Mouse (Mus musculus): ENCODE data around the gene Scaf8. TPM values are rescaled to one million over a fixed set of nuclear protein-coding genes. Genes with fewer than 3 reads are reported as not detected.
A peak's percentile ranks its signal among the peaks of the same experiment; 100 is the strongest.

Gene Scaf8
- polyA plus RNA-seq, 1 experiment from 2014 or later: 28.3 TPM

DNA sequence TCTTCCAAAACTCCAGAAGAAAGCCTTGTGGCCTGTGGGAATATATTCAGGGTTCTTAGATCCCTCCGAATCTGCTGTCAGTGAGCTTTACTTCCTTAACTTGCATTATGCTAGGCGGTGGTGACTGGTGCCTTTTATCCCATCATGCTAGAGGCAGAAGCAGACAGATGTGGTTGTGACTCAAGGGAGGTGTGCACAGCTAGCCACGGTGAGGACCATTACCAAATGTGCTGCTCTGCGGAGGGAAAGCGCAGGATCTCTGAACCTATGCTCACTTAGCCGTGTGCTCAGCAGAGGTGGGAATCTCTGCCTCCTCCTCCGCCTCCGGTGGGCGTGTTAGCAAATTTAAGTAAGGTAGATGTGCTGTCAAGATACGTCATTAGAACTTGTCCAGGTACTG lies 98.1 kb downstream of the Scaf8 start:
- H3K9ac ChIP-seq: no peak overlapping the region
- H3K36me3 ChIP-seq: peaks cover 33% of the 10 kb centered on the region
- H3K4me1 ChIP-seq: peaks cover 1% of the 10 kb centered on the region; the same call in 1 of the 2 replicates
- H3K4me3 ChIP-seq: no peak overlapping the region
- H3K9me3 ChIP-seq: no peaks in the 10 kb centered on the region
- no peak overlapping the region for H3K27ac ChIP-seq
- no peak for ATAC-seq (ENCODE audit: insufficient number of reproducible peaks, insufficient read depth, low FRiP score, low TSS enrichment)
- no peak overlapping the region for H3K4me2 ChIP-seq (replicated peaks)
- H3K27me3 ChIP-seq: no peaks in the 10 kb centered on the region
- 92% methylated on average over 10 of the region's 10 CpGs for WGBS

DNA sequence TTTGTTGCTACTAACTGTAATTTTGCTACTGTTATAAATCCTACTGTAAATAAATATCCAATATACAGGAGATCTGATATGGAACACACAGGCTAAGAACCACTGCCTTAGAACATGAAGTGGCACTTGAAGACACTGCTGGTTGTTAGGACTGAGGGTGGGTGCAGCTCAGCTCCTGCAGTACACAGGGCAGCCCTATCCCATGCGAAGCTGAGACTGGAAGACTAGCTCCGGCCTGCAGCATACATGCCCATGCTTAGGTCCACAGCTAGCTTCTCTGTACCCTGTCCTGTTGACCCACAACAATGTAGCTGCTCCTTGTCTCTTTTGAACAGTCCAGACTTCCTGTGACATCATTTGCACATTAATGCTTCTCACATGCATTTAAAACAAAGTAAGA lies 100.1 kb downstream of the Scaf8 start:
- no peaks in the 10 kb centered on the region for H3K27me3 ChIP-seq
- 98% methylated on average over 2 of the region's 2 CpGs for WGBS
- no peak overlapping the region for H3K4me2 ChIP-seq (replicated peaks)
- H3K4me3 ChIP-seq: no peak overlapping the region
- ATAC-seq (ENCODE audit: insufficient number of reproducible peaks, insufficient read depth, low FRiP score, low TSS enrichment): no peak
- H3K27ac ChIP-seq: no peak overlapping the region
- peaks cover 33% of the 10 kb centered on the region for H3K36me3 ChIP-seq
- H3K9me3 ChIP-seq: no peaks in the 10 kb centered on the region
- no peak overlapping the region for H3K9ac ChIP-seq
- H3K4me1 ChIP-seq: no peaks in the 10 kb centered on the region

DNA sequence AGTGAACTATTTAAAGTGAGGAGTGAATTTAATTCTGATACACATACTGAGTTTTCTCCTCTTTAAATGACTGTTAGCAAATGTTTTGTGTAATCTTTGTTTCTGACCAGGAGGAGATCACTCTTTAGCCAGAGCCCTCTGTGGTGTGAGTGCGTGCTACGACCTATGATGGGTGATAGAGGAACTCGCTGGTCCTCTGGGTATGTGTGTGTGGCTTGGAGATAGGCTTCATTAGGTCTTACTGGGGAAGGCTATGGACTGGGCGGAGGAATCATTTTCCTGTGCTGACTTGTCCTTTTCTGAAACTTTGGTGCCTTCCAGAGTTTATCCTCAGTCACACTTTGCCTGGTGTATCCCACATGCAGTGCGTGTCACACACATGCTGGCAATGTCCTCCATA lies 102.3 kb downstream of the Scaf8 start:
- Histone ChIP-seq H3K4me3 (no peak overlapping the region), H3K9me3 (no peaks in the 10 kb centered on the region), H3K27ac (no peak overlapping the region), H3K9ac (no peak overlapping the region), H3K27me3 (no peaks in the 10 kb centered on the region), H3K4me2 (replicated peaks) (no peak overlapping the region), H3K4me1 (no peaks in the 10 kb centered on the region), H3K36me3 (peaks cover 33% of the 10 kb centered on the region)
- ATAC-seq (ENCODE audit: insufficient number of reproducible peaks, insufficient read depth, low FRiP score, low TSS enrichment): no peak
- WGBS: 92% methylated on average over 5 of the region's 5 CpGs

GRCm38 (mm10) chr17:3218364-3218763 lies 103.6 kb downstream of the Scaf8 start:
- H3K9me3 ChIP-seq: no peaks in the 10 kb centered on the region
- H3K4me2 ChIP-seq (replicated peaks): no peak overlapping the region
- H3K27me3 ChIP-seq: no peaks in the 10 kb centered on the region
- peaks cover 21% of the 10 kb centered on the region for H3K36me3 ChIP-seq
- no peak for ATAC-seq (ENCODE audit: insufficient number of reproducible peaks, insufficient read depth, low FRiP score, low TSS enrichment)
- H3K9ac ChIP-seq: no peak overlapping the region
- H3K4me1 ChIP-seq: no peaks in the 10 kb centered on the region
- no peak overlapping the region for H3K4me3 ChIP-seq
- WGBS: 90% methylated on average over 7 of the region's 7 CpGs
- no peak overlapping the region for H3K27ac ChIP-seq

- Histone ChIP-seq H3K4me3 (no peak overlapping the region), H3K36me3 (peaks cover 16% of the 10 kb centered on the region), H3K4me1 (no peaks in the 10 kb centered on the region), H3K9me3 (no peaks in the 10 kb centered on the region), H3K27ac (no peak overlapping the region), H3K27me3 (no peaks in the 10 kb centered on the region), H3K9ac (no peak overlapping the region), H3K4me2 (replicated peaks) (no peak overlapping the region)
- WGBS: 78% methylated on average over 5 of the region's 5 CpGs
- ATAC-seq (ENCODE audit: insufficient number of reproducible peaks, insufficient read depth, low FRiP score, low TSS enrichment): no peak
These were observed 104.1 kb downstream of the Scaf8 start for GRCm38 (mm10) chr17:3218916-3219315.

- H3K9me3 ChIP-seq: no peaks in the 10 kb centered on the region
- H3K9ac ChIP-seq: no peak overlapping the region
- no peak overlapping the region for H3K4me3 ChIP-seq
- no peak; the same call in 1 of the 2 replicates for ATAC-seq (ENCODE audit: insufficient number of reproducible peaks, insufficient read depth, low FRiP score, low TSS enrichment)
- H3K36me3 ChIP-seq: peaks cover 8% of the 10 kb centered on the region
- WGBS: 67% methylated on average over 11 of the region's 11 CpGs
- no peak overlapping the region for H3K4me2 ChIP-seq (replicated peaks)
- H3K4me1 ChIP-seq: no peaks in the 10 kb centered on the region
- no peaks in the 10 kb centered on the region for H3K27me3 ChIP-seq
- no peak overlapping the region for H3K27ac ChIP-seq
These were observed 105.4 kb downstream of the Scaf8 start for GRCm38 (mm10) chr17:3220201-3220600.

DNA sequence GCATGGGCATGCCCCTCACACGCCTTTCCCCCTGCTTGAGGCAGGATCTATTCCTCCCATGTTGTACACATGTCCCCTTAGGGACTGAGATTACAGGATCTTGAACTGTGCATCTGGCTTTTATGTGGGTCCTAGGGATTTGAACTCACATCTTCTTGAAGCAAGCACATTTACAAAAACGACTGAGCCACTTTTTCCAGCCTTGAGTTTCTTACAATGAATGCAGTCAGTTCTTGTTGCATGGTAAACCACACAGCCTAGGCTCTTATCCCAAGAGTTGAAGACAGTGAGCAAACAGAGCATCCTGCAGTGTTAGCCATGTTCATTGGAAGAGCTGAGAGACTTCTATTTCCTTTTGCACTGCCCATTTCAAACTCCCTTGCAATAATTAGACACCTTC lies 108.3 kb downstream of the Scaf8 start:
- no peak for ATAC-seq (ENCODE audit: insufficient number of reproducible peaks, insufficient read depth, low FRiP score, low TSS enrichment)
- 60% methylated on average over 2 of the region's 2 CpGs for WGBS
- H3K36me3 ChIP-seq: no peaks in the 10 kb centered on the region
- no peak overlapping the region for H3K9ac ChIP-seq
- no peaks in the 10 kb centered on the region for H3K27me3 ChIP-seq
- no peaks in the 10 kb centered on the region for H3K4me1 ChIP-seq
- no peak overlapping the region for H3K4me3 ChIP-seq
- no peak overlapping the region for H3K27ac ChIP-seq
- no peaks in the 10 kb centered on the region for H3K9me3 ChIP-seq
- H3K4me2 ChIP-seq (replicated peaks): no peak overlapping the region

DNA sequence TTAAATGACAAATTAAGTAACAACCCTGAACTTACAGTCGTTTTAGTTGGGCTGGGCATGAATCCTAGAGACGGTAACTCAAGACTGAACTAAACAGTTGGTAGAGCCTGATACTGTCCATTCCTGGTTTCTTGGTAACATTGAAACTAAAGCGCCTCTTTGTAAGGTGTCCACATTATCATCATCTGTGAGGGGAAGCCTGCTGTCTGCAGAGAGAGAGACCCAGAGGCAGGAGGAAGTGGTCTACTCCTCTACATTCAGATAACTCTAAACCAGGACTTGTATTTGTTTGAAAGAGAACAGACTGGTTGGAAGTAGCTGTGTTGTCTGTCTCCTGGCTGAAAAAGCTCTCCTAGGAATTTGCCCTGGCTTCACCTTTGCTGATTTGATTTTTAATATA lies 108.9 kb downstream of the Scaf8 start:
- Histone ChIP-seq H3K36me3 (no peaks in the 10 kb centered on the region), H3K4me2 (replicated peaks) (no peak overlapping the region), H3K27ac (no peak overlapping the region), H3K27me3 (no peaks in the 10 kb centered on the region), H3K9ac (no peak overlapping the region), H3K4me1 (no peaks in the 10 kb centered on the region), H3K4me3 (no peak overlapping the region), H3K9me3 (no peaks in the 10 kb centered on the region)
- 80% methylated on average over 3 of the region's 3 CpGs for WGBS
- no peak for ATAC-seq (ENCODE audit: insufficient number of reproducible peaks, insufficient read depth, low FRiP score, low TSS enrichment)

- Histone ChIP-seq H3K9me3 (no peaks in the 10 kb centered on the region), H3K4me2 (replicated peaks) (no peak overlapping the region), H3K4me1 (no peaks in the 10 kb centered on the region), H3K27me3 (no peaks in the 10 kb centered on the region), H3K27ac (no peak overlapping the region), H3K9ac (no peak overlapping the region), H3K36me3 (no peaks in the 10 kb centered on the region), H3K4me3 (no peak overlapping the region)
- 0 out of 2 replicates have a peak, but pooled peaks have one; percentile 67 for ATAC-seq (ENCODE audit: insufficient number of reproducible peaks, insufficient read depth, low FRiP score, low TSS enrichment)
- 66% methylated on average over 4 of the region's 4 CpGs for WGBS
These were observed 109.8 kb downstream of the Scaf8 start for GRCm38 (mm10) chr17:3224383-3225106.

- Histone ChIP-seq H3K27ac (no peak overlapping the region), H3K4me1 (no peaks in the 10 kb centered on the region), H3K9me3 (no peaks in the 10 kb centered on the region), H3K36me3 (no peaks in the 10 kb centered on the region), H3K27me3 (no peaks in the 10 kb centered on the region), H3K4me3 (no peak overlapping the region), H3K4me2 (replicated peaks) (no peak overlapping the region), H3K9ac (no peak overlapping the region)
- 80% methylated on average over 17 of the region's 17 CpGs for WGBS
- no peak for ATAC-seq (ENCODE audit: insufficient number of reproducible peaks, insufficient read depth, low FRiP score, low TSS enrichment)
These were observed 115.6 kb downstream of the Scaf8 start for GRCm38 (mm10) chr17:3230231-3231000.

GRCm38 (mm10) chr17:3232626-3233025 lies 117.9 kb downstream of the Scaf8 start:
- Histone ChIP-seq H3K27me3 (no peaks in the 10 kb centered on the region), H3K27ac (no peak overlapping the region)
- WGBS: 92% methylated on average over 5 of the region's 5 CpGs

DNA sequence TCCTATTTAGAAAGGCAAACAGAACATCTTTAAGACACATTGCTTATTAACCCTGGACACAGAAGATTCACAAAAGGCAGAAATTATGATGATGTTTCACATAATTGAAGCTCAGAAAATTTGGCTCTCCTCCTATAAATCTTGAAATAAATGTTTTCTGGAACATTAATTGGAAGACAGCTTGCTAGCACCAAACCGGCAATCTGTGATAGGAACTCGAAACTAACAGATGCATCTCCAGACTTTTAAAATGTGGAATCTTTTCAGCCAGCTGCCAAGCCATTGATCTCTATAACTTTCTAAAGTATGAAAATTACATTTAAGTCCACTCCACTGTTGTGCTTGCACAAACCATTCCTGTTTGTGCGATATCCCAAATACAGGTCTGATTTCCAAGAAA lies 128.9 kb downstream of the Scaf8 start:
- Histone ChIP-seq H3K9me3 (no peaks in the 10 kb centered on the region), H3K9ac (no peak overlapping the region), H3K27me3 (no peaks in the 10 kb centered on the region), H3K4me2 (replicated peaks) (no peak overlapping the region), H3K4me3 (no peak overlapping the region), H3K4me1 (no peaks in the 10 kb centered on the region), H3K27ac (no peak overlapping the region), H3K36me3 (no peaks in the 10 kb centered on the region)
- ATAC-seq (ENCODE audit: insufficient number of reproducible peaks, insufficient read depth, low FRiP score, low TSS enrichment): no peak
- WGBS: 92% methylated on average over 3 of the region's 3 CpGs

More at GRCm38 (mm10) chr17:3232626-3233025, 117.9 kb downstream of the Scaf8 start:
- H3K4me1 ChIP-seq: no peaks in the 10 kb centered on the region
- H3K36me3 ChIP-seq: peaks cover 4% of the 10 kb centered on the region; the same call in 1 of the 2 replicates
- no peaks in the 10 kb centered on the region for H3K9me3 ChIP-seq
- no peak overlapping the region for H3K4me3 ChIP-seq
- no peak overlapping the region for H3K4me2 ChIP-seq (replicated peaks)
- H3K9ac ChIP-seq: no peak overlapping the region
- no peak for ATAC-seq (ENCODE audit: insufficient number of reproducible peaks, insufficient read depth, low FRiP score, low TSS enrichment)
